Mouse (Mus musculus) midbrain, embryonic 15.5 days (tissue): ENCODE measurements around the gene Tgfb3. TPM values are rescaled to one million over a fixed set of nuclear protein-coding genes. Genes with fewer than 3 reads are reported as not detected.

Experiments used
- ATAC-seq: fragments of 200-750 bp; cut with Nextera tagmentation; replicated peaks from 2 replicates; pipeline ENCODE4 v1.8.0; 2017; ENCODE audit warnings: moderate TSS enrichment
- H3K27ac ChIP-seq: fragments of 300-500 bp; sonication (generic); 2 replicates; pipeline ENCODE4 v1.5.1; 2015; ENCODE audit warnings: mild to moderate bottlenecking, inconsistent platforms
- H3K27me3 ChIP-seq: fragments of 300-500 bp; sonication (generic); replicated peaks from 2 replicates; pipeline ENCODE4 v1.6.1; 2015; ENCODE audit warnings: inconsistent platforms
- H3K36me3 ChIP-seq: fragments of 300-500 bp; sonication (generic); replicated peaks from 2 replicates; pipeline ENCODE4 v1.6.1; 2015; ENCODE audit warnings: inconsistent platforms
- H3K4me1 ChIP-seq: fragments of 300-500 bp; sonication (generic); 2 replicates; pipeline ENCODE4 v1.6.1; 2015; ENCODE audit warnings: inconsistent platforms
- H3K4me2 ChIP-seq: fragments of 300-500 bp; sonication (generic); 2 replicates; pipeline ENCODE4 v1.6.1; 2015; ENCODE audit warnings: inconsistent platforms, mild to moderate bottlenecking, moderate library complexity
- H3K4me3 ChIP-seq: fragments of 300-500 bp; sonication (generic); 2 replicates; pipeline ENCODE4 v1.5.1; 2015; ENCODE audit warnings: mild to moderate bottlenecking, inconsistent platforms
- H3K9ac ChIP-seq: fragments of 300-500 bp; sonication (generic); 2 replicates; pipeline ENCODE4 v1.6.1; 2015; ENCODE audit warnings: mild to moderate bottlenecking, inconsistent platforms
- H3K9me3 ChIP-seq: fragments of 300-500 bp; sonication (generic); 2 replicates; pipeline ENCODE4 v1.6.1; 2016; ENCODE audit warnings: inconsistent platforms
- WGBS: fragments of 180-500 bp; shearing (Covaris S2); methylation state at CpG from one replicate; pipeline ENCODE4 v1.1.7; 2015; ENCODE audit warnings: mixed read lengths; 5-methylcytosine and 5-hydroxymethylcytosine counted together
- polyA plus RNA-seq: library from polyadenylated mRNA; unstranded; fragments of >200 nt; fragmentation: Nextera tagmentation; extraction: Ambion mirVana; gene quantifications from 2 replicates; pipeline ENCODE4 v1.2.1, GENCODE M21; 2015

Gene Tgfb3
- polyA plus RNA-seq, 1 experiment from 2014 or later: 4.7 TPM

GRCm38 (mm10) chr12:86100711-86101110 lies 21.9 kb upstream of the Tgfb3 start:
- ATAC-seq: no peak
- 89% methylated on average over 3 of the region's 3 CpGs for WGBS

DNA sequence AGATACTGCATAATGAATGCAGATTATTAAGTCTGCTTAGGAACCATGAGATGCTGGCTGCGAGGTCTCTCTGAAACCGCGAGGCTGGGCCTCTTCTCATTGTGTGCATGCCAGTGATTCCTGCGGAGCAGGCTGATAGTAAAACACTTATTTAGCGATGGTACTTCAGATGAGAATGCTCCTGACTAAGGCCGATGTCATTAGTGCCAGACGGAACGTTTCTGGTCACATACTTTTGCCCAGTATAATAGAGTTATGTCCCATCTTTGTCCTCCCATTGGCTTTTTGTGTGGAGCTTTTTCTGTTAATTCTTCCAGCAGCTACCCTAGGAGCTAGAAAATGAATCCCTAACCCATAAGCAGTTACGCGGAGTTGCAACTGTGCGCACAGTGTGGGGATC lies 18.9 kb upstream of the Tgfb3 start:
- WGBS: 54% methylated on average over 11 of the region's 11 CpGs
- Histone ChIP-seq H3K4me1 (peaks cover 3% of the 10 kb centered on the region; the same call in 1 of the 2 replicates), H3K27ac (no peak overlapping the region), H3K4me3 (no peak overlapping the region), H3K4me2 (no peak overlapping the region), H3K36me3 (no peaks in the 10 kb centered on the region), H3K9ac (no peak overlapping the region), H3K27me3 (no peaks in the 10 kb centered on the region), H3K9me3 (no peaks in the 10 kb centered on the region)
- no peak for ATAC-seq

More at GRCm38 (mm10) chr12:86100711-86101110, 21.9 kb upstream of the Tgfb3 start:
- Histone ChIP-seq H3K4me1 (peaks cover 17% of the 10 kb centered on the region), H3K9ac (no peak overlapping the region), H3K9me3 (no peaks in the 10 kb centered on the region), H3K36me3 (no peaks in the 10 kb centered on the region), H3K27ac (no peak overlapping the region), H3K4me2 (no peak overlapping the region), H3K27me3 (no peaks in the 10 kb centered on the region), H3K4me3 (no peak overlapping the region)

- H3K36me3 ChIP-seq: no peaks in the 10 kb centered on the region
- WGBS: 93% methylated on average over 4 of the region's 4 CpGs
- no peak overlapping the region for H3K27ac ChIP-seq
- no peak overlapping the region for H3K9ac ChIP-seq
- peaks cover 8% of the 10 kb centered on the region for H3K4me1 ChIP-seq
- H3K27me3 ChIP-seq: no peaks in the 10 kb centered on the region
- no peak overlapping the region for H3K4me2 ChIP-seq
- H3K9me3 ChIP-seq: no peaks in the 10 kb centered on the region
- no peak overlapping the region for H3K4me3 ChIP-seq
- ATAC-seq: no peak
These were observed 17.0 kb upstream of the Tgfb3 start for GRCm38 (mm10) chr12:86095806-86096205.

GRCm38 (mm10) chr12:86094075-86094474 lies 15.2 kb upstream of the Tgfb3 start:
- WGBS: 90% methylated on average over 4 of the region's 4 CpGs
- no peak overlapping the region for H3K9ac ChIP-seq
- no peaks in the 10 kb centered on the region for H3K9me3 ChIP-seq
- ATAC-seq: no peak
- H3K27me3 ChIP-seq: no peaks in the 10 kb centered on the region
- peaks cover 8% of the 10 kb centered on the region for H3K4me1 ChIP-seq
- H3K36me3 ChIP-seq: no peaks in the 10 kb centered on the region; the same call in 1 of the 2 replicates
- H3K4me3 ChIP-seq: no peak overlapping the region
- H3K4me2 ChIP-seq: no peak overlapping the region
- no peak overlapping the region for H3K27ac ChIP-seq

DNA sequence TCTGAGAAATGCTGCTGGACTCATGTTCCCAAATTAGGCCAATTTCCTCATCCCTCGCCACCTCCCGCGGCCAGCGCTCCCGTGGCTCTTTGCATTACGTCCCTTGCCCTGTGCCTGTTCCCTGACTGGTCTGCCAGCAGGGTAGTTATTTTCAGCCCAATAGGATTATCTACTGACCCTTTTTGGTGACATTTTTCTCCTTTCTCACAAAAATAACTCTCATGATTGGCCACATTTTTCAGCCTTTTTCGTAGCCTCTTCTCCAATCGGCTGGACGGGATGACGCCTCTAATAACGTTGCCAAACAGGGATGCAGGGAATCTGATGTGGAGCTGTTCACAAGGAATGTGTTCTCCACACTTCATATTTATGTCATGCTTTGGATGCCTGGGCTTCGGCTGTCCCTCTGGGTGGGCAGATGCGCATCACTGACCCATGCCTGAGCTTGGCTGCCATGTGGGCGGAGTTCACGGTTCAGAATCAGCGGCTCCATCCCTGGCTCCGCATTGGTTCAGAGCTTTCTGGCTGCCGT lies 12.8 kb upstream of the Tgfb3 start:
- no peak for ATAC-seq
- Histone ChIP-seq H3K4me1 (peaks cover 8% of the 10 kb centered on the region), H3K36me3 (no peaks in the 10 kb centered on the region; the same call in 1 of the 2 replicates), H3K27me3 (no peaks in the 10 kb centered on the region), H3K4me2 (peak overlapping the region; percentile 24), H3K4me3 (no peak overlapping the region), H3K27ac (no peak overlapping the region), H3K9me3 (no peaks in the 10 kb centered on the region), H3K9ac (no peak overlapping the region)
- WGBS: 26% methylated on average over 18 of the region's 18 CpGs

DNA sequence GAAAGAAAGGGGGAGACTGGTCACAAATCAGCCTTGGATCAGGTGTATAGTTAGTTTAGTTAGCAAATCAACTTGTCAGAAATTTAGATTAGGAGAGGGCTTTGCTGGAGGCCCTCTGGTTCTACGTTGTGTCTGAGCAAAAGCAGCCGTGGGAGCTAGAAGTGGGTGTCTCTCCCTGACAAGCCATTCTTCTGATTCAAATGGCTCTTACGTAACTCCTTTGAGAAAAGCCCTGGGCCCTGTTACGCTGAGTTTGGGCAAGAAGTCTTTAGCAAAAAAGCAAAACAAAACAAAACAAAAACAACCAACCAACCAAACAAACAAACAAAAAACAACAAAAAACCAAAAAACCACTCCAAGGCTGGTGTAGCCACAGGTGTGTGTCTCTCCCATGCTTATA lies 11.9 kb upstream of the Tgfb3 start:
- Histone ChIP-seq H3K27ac (no peak overlapping the region), H3K36me3 (peaks cover 3% of the 10 kb centered on the region; the same call in 1 of the 2 replicates), H3K27me3 (no peaks in the 10 kb centered on the region), H3K4me1 (peaks cover 8% of the 10 kb centered on the region), H3K4me3 (no peak overlapping the region), H3K4me2 (no peak overlapping the region), H3K9ac (no peak overlapping the region), H3K9me3 (no peaks in the 10 kb centered on the region)
- no peak for ATAC-seq
- 67% methylated on average over 4 of the region's 4 CpGs for WGBS

DNA sequence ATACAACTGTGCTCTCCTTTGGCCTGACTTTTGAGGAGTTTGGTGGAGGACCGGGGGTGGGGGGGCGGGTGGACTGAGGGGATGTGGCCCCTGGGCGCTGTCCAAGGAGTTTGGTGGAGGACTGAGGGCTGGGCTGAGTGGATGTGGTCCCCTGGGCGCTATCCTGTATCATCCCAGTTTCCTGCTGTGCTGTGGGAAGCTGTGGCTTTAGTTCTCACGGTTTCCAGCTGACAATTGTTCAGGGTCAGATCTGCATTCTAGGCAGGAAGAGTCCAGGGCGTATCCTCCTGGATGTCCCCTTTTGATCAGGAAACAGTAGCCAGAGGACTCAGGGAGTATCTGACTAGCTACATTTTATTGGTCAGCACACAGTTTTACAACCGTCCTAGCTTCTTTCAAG lies 9.2 kb upstream of the Tgfb3 start:
- no peak for ATAC-seq
- Histone ChIP-seq H3K36me3 (peaks cover 4% of the 10 kb centered on the region; the same call in 1 of the 2 replicates), H3K4me1 (peaks cover 13% of the 10 kb centered on the region), H3K27ac (no peak overlapping the region), H3K9me3 (no peaks in the 10 kb centered on the region), H3K4me2 (no peak overlapping the region), H3K9ac (no peak overlapping the region), H3K4me3 (no peak overlapping the region), H3K27me3 (no peaks in the 10 kb centered on the region)
- 79% methylated on average over 7 of the region's 7 CpGs for WGBS

DNA sequence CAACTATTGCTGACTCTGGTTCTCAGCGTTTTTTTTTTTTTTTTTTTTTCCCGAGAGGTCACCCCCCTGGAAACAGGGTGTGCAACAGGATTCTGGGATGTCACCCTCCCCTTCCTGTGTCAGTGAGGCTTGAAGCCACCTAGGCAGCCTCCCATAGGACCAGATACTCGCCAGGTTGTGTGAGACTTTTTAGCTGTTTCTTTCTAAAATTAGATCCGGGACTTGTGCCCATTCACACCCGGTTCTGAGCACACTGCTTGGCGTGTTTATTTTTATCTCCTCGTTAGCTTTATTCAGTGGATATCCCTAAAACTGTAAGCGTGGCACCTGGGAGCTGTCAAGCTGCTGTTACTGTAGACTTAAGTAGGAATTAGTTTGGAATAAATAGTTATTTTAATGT lies 7.7 kb upstream of the Tgfb3 start:
- Histone ChIP-seq H3K9me3 (no peaks in the 10 kb centered on the region), H3K27me3 (no peaks in the 10 kb centered on the region), H3K4me2 (no peak overlapping the region), H3K27ac (no peak overlapping the region), H3K4me1 (peaks cover 12% of the 10 kb centered on the region), H3K36me3 (peaks cover 4% of the 10 kb centered on the region; the same call in 1 of the 2 replicates), H3K4me3 (no peak overlapping the region), H3K9ac (no peak overlapping the region)
- WGBS: 80% methylated on average over 8 of the region's 8 CpGs
- no peak for ATAC-seq

DNA sequence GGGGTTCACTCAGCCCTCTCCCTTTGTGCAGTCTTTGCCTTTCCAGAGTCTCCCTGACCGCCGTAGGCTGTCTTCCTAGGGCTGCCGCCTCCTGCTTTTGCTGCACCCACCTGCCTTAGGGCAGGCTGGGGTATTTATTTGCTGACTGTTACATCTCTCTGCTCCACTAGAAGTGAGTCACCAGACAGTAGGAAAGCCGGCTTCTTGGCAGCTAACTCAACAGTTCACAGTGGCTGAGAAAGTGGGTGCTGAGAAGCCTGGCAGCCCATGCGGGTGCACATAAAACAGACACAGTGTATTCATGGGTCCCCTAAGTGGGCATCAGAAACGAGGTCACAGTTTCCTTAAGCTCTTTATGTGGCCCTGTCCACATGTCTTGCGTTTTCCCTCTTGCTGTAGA lies 7.0 kb upstream of the Tgfb3 start:
- ATAC-seq: no peak
- Histone ChIP-seq H3K4me2 (no peak overlapping the region), H3K4me3 (no peak overlapping the region), H3K9ac (no peak overlapping the region), H3K36me3 (peaks cover 4% of the 10 kb centered on the region; the same call in 1 of the 2 replicates), H3K27ac (no peak overlapping the region), H3K27me3 (0 out of 2 replicates have a peak, but pooled peaks cover 3% of the 10 kb centered on the region), H3K4me1 (peaks cover 11% of the 10 kb centered on the region), H3K9me3 (no peaks in the 10 kb centered on the region)
- 87% methylated on average over 7 of the region's 7 CpGs for WGBS

GRCm38 (mm10) chr12:86082481-86083012 lies 3.7 kb upstream of the Tgfb3 start, which contains the start of gene Ift43:
TSS of gene Ift43 (plus strand) at chr12:86082541.
- H3K4me3 ChIP-seq: peak within 1 kb of the TSS; percentile 80
- peak within 1 kb of the TSS; percentile 60 for H3K9ac ChIP-seq
- H3K4me1 ChIP-seq: peaks cover 28% of the 10 kb centered on the region
- H3K36me3 ChIP-seq: 0 out of 2 replicates have a peak, but pooled peaks cover 4% of the 10 kb centered on the region
- no peaks in the 10 kb centered on the region for H3K9me3 ChIP-seq
- peak; percentile 84 for ATAC-seq
- H3K27me3 ChIP-seq: 0 out of 2 replicates have a peak, but pooled peaks cover 9% of the 10 kb centered on the region
- H3K4me2 ChIP-seq: peak within 1 kb of the TSS; percentile 74
- H3K27ac ChIP-seq: peak within 1 kb of the TSS; percentile 65
- under 1% methylated on average over 35 of the region's 35 CpGs for WGBS

DNA sequence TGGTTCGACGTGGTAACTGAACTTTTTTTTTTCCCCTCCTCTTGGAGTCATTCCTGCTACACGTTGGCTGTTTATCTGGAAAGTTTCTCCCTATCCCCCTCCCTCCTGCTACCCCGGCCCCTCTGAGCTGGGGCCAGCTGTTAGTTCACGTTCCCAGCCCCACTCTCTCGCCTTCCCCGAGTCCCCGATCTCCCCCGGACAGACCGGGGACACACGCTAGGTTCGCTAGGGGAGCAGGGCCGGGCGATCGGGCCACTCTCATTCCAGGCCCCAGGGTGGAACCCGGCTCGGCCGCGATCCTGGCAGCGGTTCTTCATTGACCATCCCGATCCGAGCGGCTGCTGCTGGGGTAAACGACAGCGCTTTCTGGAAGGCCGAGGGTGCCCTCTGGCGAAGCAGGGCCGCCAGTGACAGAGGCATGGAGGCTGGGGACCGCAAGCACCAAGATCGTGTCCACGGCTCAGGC lies 394 bp upstream of the Tgfb3 start:
- under 1% methylated on average over 31 of the region's 31 CpGs for WGBS
- no peaks in the 10 kb centered on the region for H3K36me3 ChIP-seq
- ATAC-seq: peak; percentile 79
- peak overlapping the region; percentile 51 for H3K9ac ChIP-seq
- peaks cover 27% of the 10 kb centered on the region for H3K27me3 ChIP-seq
- peak overlapping the region; percentile 94 for H3K4me2 ChIP-seq
- H3K27ac ChIP-seq: peak overlapping the region; percentile 67
- peak overlapping the region; percentile 52 for H3K4me3 ChIP-seq
- no peaks in the 10 kb centered on the region for H3K9me3 ChIP-seq
- H3K4me1 ChIP-seq: peaks cover 40% of the 10 kb centered on the region

GRCm38 (mm10) chr12:86078176-86078552 lies 677 bp downstream of the Tgfb3 start:
- H3K4me3 ChIP-seq: peak overlapping the region; percentile 52
- 10% methylated on average over 9 of the region's 9 CpGs for WGBS
- ATAC-seq: no peak

GRCm38 (mm10) chr12:86077736-86078135 lies 1.1 kb downstream of the Tgfb3 start:
- Histone ChIP-seq H3K27ac (no peak overlapping the region), H3K36me3 (no peaks in the 10 kb centered on the region), H3K4me2 (peak overlapping the region; percentile 94), H3K4me3 (peak overlapping the region; percentile 52), H3K27me3 (peaks cover 27% of the 10 kb centered on the region), H3K9me3 (no peaks in the 10 kb centered on the region), H3K9ac (no peak overlapping the region), H3K4me1 (peaks cover 33% of the 10 kb centered on the region)
- 25% methylated on average over 11 of the region's 11 CpGs for WGBS
- no peak for ATAC-seq

More at GRCm38 (mm10) chr12:86078176-86078552, 677 bp downstream of the Tgfb3 start:
- Histone ChIP-seq H3K9me3 (no peaks in the 10 kb centered on the region), H3K27me3 (peaks cover 27% of the 10 kb centered on the region), H3K36me3 (no peaks in the 10 kb centered on the region), H3K9ac (peak overlapping the region; percentile 51; the same call in 1 of the 2 replicates), H3K27ac (no peak overlapping the region), H3K4me2 (peak overlapping the region; percentile 94), H3K4me1 (peaks cover 37% of the 10 kb centered on the region)
